Comparison of ENCODE assay signal across 8 mouse cellular contexts in the genomic region with DNA sequence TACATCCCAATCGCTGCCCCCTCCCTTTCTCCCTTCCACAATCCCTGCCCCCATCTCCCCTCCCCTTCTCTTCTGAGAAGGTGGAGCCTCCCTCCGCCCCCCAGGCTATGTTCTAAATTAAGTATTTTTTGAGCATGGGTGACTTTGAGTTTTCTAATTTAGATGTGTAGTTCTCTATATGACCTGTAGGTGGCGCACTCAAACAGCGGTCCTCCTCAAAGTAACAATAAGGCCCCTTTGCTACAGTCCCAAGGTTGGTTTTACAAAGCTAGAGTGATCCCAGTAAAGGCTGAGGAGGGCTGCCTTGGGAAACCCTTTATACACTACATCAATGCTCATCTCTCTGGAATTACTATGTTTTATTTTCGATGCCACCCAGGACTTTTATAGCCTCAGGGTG.
DNase-seq lines count a peak whose midpoint lies in the region; ATAC-seq and TF ChIP-seq lines count a peak whose summit lies in the region.
"Had no signal": no experiment of that assay in that cellular context is flagged by ENCODE, and none has a peak within 500 bp of the region (broad histone marks: within the 10 kb centered on the region; RNA-seq: fewer than 3 reads in every experiment).

No protein-coding gene starts in this region.

- no peak overlapping the region for H3K27ac ChIP-seq in layer of hippocampus, adult 2 months
- H3K27ac ChIP-seq in bone marrow, adult 2 months (ENCODE audit: control insufficient read depth, insufficient read depth, low read depth, low read length, poor library complexity), result no peak overlapping the region
- H3K27ac ChIP-seq: neural tube, embryonic 12.5 days had no signal

- H3K27me3 ChIP-seq in G1E (ENCODE audit: insufficient read depth, low read length), result no peaks in the 10 kb centered on the region
- H3K27me3 ChIP-seq: neural tube, embryonic 12.5 days had no signal

- H3K4me3 ChIP-seq in layer of hippocampus, adult 2 months, result no peak overlapping the region
- no peak overlapping the region for H3K4me3 ChIP-seq in G1E (ENCODE audit: low read depth, low read length)
- no peak overlapping the region for H3K4me3 ChIP-seq in bone marrow, adult 2 months (replicated peaks; ENCODE audit: control insufficient read depth, low read depth, low read length)
- H3K4me3 ChIP-seq: neural tube, embryonic 12.5 days had no signal

- no peak for ATAC-seq in G1E (ENCODE audit: extremely low read depth, insufficient number of reproducible peaks, low FRiP score, poor library complexity, severe bottlenecking)

- WGBS in bone marrow, adult 2 months, result 23% methylated on average over 5 of the region's 5 CpGs

- H3K9me3 ChIP-seq in G1E (replicated peaks), result peaks cover 42% of the 10 kb centered on the region
- H3K9me3 ChIP-seq: neural tube, embryonic 12.5 days had no signal

- no peak for DNase-seq in layer of hippocampus, adult 2 months (ENCODE audit: low spot score in 2 of 2)
- no peak for DNase-seq in layer of hippocampus, adult 11-12 months (ENCODE audit: low spot score)
- no peak for DNase-seq in G1E (ENCODE audit: low spot score)
- peak; percentile 41 for DNase-seq in lung, postnatal 36 days
- DNase-seq in adrenal gland, postnatal 25 days, result no peak
- DNase-seq in right cerebral cortex, adult 2 months (ENCODE audit: low spot score in 2 of 2), result no peak

- TF ChIP-seq CTCF in layer of hippocampus, adult 2 months (conservative IDR thresholded peaks at IDR 0.05), result peak; percentile 82
- 0 out of 2 replicates have a peak, but pooled peaks have one; percentile 23 for TF ChIP-seq CTCF in G1E (IDR thresholded peaks at IDR 0.05; ENCODE audit: low read depth, low read length)
- peak; percentile 26; the same call in 1 of the 2 replicates for TF ChIP-seq CTCF in bone marrow, adult 2 months (IDR thresholded peaks at IDR 0.05; ENCODE audit: control insufficient read depth, insufficient read depth, low read length)

- no peak for TF ChIP-seq POLR2A in bone marrow, adult 2 months (IDR thresholded peaks at IDR 0.05; ENCODE audit: borderline replicate concordance, control insufficient read depth, low read depth, low read length)

- H3K4me1 ChIP-seq in G1E (ENCODE audit: insufficient read depth, low read depth, low read length), result no peaks in the 10 kb centered on the region
- H3K4me1 ChIP-seq in bone marrow, adult 2 months (ENCODE audit: control insufficient read depth, insufficient read depth, low read length), result no peaks in the 10 kb centered on the region; the same call in 1 of the 2 replicates
- H3K4me1 ChIP-seq: neural tube, embryonic 12.5 days had no signal

- no peaks in the 10 kb centered on the region for H3K36me3 ChIP-seq in G1E (replicated peaks)
- H3K36me3 ChIP-seq: neural tube, embryonic 12.5 days had no signal

Comparison
In these comparisons a context has a peak if more than half of its experiments do, and no peak if none do; other contexts are left out.
1. CTCF ChIP-seq: peak in every context shown above with its lines; median percentile 82 in layer of hippocampus, adult 2 months; 26 in bone marrow, adult 2 months; 23 in G1E.